Mouse (Mus musculus) layer of hippocampus, adult 9-11 months (tissue): ENCODE results near the gene Msi1.
"Not testable (repeated sequence)": the region's sequence is repeated elsewhere in the genome, so short reads cannot be mapped to it uniquely, and the experiment has no call there.

Experiments
- DNase-seq: peaks from one replicate; pipeline ENCODE4 v3.0.0; 2022

The Msi1 gene

DNA sequence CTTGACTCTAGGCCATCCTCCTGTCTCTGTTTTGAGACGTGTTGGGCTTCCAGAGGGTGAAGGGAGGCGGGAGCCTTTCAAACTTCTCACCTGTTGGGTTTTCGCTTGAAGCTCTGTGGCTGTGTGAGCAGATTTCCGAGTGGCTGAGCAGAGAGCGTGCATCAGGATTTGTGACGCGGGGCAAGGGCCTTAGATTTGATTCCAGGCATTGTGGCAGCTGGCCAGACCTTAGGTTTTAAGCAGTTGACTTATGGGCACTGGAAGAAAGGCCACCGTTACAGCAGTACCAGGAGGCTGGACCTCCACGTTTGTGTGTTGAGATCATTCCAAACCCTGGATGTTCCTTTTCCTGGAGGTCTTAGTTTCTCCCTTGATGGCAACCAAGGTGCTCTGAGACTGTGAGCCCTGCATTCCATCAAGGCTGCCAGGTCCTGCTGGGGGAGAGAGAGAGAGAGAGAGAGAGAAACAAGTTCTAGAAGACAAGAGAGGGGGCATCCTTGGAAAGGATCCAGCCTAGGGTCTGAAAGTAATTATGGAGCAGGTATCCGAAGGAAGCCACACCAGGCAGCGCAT lies 5.0 kb downstream of the Msi1 start:
- no peak for DNase-seq

DNA sequence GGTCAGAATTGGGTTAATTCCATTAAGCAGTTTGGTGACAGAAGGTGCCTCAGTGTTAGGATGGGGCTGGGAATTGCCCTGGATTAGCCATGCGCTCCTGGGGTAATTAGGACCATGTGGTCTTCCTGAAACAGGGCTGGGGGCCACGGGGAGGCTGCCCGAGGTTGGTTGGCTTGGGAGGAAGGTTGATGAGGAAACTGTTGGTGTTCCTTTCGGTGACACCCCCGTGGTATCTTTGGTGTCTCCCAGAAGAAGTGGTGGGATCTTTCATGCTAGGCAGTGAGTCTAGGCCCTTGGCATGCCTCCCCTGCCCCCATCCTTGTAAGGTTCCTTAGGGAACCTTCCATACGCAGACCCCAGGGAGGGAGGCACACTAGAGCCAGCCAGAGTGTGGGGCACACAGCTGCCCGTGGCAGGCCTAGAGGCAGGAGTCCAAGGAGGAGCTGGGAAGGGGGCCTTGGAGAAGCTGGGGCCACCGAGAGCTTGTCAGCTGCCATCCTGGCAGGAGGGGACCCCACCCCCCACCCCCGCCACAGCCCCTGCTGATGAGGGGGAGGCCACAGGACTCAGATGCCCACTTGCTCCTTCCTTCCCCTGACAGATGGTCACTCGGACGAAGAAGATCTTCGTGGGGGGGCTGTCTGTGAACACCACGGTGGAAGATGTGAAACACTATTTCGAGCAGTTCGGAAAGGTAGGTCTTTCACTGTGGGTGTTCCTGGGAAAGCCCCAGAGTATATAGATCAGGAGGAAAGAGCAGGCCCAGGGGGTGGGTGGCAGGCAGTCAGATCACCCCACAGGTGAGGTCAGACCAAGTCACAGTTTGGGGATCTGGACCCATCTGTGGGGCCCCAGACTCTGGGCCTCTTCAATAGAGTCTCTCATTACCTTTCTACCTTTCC lies 5.7 kb downstream of the Msi1 start:
- no peak for DNase-seq

DNA sequence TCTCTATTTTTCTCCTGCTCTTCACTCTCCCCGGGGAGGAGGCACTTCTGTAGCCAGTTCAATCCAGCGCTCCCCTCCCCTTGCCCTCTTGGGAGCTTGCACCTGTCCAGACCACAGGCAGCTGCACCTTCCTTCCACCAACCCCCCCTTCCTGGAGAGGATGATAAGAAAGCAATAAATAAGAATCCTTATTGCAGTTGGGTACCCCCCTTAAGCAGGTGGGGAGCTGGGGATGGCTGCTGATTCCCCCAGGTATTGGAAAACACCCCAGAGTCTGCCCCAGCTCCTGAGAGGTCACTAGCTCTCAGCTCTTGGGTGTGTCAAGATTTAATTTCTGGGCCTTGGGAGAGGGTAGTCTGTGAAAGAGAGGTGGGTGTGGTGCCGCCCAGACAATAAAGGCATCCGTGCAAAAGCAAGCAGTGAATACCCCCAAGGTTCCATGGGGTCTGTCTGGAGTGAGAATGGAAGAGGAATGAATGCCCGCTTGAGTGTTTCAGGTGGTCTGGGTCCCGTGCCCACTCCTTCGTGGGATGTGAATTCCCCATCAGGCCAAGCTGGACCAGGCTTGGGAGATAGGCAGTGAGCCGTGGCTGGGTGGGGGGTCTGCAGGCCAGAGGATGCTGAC lies 6.5 kb downstream of the Msi1 start:
- DNase-seq = no peak

DNA sequence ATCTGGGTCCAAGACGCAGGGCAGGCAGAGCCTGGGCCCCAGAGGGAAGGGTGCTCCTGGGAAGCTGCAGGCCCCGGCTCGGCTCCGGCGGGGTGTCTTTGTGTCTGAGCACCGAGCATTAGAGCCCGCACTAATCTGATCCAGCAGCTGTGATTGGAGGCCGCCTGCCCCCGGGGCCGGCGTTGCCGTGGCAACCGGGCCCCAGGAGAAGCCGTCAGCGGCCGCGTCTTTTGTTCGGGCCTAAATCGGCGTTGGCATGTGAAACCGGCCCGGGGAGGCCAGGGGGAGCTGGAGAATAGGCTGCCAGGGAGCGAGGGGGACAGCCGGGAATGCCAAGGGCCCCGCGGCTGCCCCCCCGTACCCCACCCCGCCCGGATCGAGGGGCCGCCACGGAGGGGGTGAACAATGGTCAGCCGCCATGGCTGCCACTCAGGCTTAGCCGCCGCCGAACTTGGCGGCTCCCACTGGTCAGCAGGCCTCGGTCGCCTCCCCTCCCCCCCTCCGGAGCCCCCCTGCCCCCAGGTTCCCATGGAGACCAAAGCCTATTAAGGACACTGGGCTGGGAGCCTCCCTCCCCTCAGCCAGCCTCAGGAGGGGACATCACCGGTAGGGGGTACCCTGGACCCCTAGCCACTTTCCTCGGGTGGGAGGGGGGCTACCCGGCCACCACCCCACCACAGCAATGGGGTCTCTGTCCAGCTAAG lies 7.2 kb downstream of the Msi1 start:
- DNase-seq = peak; percentile 94

DNA sequence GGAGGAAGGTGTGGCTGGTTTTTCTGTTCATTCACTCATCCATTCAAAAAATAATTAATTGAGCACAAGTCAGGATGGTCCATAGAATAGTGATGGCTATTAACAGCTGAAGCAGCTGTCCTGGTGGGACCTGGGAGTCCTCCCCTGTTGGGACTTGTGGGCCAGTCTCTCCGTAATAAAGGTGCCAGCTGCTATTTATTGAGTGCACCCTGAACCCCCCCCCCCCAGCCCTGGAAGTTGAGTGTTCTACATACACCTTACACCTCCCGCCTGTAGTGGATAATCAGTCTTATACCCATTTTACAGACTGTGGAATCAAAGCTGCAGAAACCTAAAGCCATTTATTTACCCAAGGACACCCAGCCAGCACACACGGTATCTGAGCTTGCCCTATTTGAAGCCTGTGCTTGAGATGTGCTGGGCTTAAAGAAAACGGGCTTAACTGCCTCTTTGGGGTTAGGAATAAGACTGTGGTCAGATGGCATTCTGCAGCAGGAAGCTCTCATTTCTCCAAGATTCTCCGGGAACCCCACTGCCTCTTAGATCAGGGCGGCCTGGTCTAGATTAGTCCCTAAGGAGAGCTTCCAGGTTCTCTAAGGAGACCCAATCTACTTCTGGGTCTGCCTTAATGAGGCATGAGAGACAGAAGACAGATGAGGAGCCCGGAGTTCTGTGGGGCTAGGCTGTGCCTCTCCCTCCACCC lies 8.0 kb downstream of the Msi1 start:
- no peak for DNase-seq

DNA sequence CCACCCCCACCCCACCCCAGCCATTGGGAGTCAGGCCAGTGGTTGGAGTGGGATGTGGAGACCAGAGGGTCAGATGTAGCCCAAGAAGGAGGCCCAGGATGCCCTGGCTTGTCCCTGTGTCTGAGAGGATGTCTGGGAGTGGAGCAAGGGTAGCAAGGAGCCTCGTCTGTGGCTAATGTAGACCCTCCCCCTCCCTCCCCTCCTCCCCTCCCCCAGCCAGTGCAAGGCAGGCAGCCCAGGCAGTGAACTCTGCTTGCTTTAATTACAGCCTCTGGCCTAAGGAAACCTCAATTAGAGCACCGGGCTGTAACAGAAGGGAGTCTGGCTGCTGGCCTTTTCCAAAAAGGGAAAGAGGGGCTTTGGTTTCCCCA lies 8.5 kb downstream of the Msi1 start:
- no peak for DNase-seq

DNA sequence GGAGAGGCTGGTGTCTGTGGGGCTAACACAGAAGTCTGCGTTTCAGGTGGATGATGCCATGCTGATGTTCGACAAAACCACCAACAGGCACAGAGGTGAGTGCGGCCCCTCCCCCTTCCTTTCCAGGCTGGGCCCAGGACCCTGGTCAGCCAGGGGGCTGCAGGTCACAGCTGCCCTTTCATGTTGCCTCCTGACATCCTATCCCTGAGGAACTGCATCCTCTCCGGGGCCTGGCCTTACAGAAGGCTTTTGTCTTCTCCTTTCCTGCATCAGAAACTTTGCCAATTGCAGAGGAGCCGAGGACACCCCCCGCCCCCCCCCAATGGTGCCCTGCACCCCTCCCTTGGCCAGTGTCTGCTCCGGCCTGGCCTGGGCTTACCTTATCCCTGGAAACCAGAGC lies 9.3 kb downstream of the Msi1 start:
- no peak for DNase-seq

DNA sequence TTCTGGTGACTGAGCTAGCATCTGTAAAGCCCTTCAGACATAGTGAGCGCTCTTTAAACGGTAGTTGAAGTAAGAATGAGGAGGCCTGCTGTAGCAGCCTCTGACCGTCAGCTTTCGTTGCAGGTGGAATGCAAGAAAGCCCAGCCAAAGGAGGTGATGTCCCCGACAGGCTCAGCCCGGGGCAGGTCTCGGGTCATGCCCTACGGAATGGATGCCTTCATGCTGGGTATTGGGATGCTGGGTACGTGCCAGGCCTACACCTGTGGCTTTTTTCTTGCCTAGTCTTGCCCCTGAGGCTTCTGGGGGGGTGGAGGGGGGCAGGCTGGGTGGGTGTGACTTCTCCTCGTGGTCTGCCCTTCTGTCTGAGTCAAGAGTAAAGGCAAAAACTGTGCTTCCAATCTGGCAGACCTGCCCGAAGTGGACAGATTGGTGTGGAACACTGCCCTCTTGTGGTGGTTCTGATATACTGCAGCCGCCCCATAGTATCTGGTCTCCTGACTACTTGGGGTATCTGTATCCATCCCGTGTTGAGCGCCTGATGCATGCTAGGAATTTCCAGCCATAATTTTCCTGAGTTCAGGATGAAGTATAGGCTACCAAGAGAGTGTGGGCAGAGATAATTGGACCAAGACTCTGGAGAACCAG lies 11.9 kb downstream of the Msi1 start:
- peak; percentile 74 for DNase-seq

DNA sequence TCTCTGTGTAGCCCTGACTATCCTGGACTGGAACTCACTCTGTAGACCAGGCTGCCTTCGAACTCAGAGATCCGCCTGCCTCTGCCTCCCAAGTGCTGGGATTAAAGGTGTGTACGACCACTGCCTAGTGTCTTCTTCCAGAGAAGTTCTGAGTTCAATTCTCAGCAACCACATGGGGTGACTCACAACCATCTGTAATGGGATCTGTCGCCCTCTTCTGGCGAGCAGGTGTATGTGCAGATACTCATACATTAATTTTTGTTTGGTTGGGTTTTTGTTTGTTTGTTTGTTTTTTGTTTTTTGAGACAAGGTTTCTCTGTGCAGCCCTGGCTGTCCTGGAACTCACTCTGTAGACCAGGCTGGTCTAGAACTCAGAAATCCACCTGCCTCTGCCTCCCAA lies 13.3 kb downstream of the Msi1 start:
- not testable (repeated sequence) for DNase-seq

DNA sequence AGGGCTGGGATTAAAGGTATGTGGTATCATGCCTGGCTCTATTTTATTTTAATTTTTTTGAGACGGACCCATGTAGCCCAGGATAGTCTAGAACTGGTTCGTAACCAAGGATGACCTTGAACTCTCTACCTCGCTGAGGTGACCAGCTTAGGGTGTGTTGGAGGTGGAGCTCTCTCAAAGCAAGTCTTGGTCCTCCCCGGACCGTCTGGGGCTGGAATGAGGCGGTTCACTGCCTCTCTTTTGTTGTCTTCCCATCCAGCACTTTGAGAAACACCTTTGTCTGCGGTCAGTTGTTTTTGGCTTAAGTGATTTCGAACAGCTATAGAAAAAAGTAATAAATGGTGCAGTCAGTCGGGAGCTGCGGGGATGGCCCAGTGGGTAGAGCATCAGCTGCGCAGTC lies 14.7 kb downstream of the Msi1 start:
- no peak for DNase-seq

DNA sequence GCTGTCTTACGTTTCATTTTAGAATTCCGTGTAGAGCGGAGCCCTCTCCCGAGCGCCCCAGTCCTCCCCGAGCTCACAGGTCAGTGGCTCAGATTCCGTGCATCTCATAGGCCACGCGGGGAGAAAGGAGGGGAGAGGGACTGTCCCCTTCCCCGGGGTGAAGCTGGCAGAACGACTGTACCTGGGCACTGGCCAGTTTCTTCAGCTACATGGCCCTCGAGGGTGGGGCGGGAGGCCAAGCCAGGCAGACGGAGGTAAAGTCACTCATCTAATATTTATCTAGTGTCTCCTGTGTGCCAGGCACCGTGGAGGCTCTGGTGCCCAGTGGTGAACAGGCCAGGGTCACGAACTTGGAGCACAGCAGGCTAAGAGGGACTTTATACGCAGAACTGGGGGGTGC lies 17.7 kb downstream of the Msi1 start:
- no peak for DNase-seq

DNA sequence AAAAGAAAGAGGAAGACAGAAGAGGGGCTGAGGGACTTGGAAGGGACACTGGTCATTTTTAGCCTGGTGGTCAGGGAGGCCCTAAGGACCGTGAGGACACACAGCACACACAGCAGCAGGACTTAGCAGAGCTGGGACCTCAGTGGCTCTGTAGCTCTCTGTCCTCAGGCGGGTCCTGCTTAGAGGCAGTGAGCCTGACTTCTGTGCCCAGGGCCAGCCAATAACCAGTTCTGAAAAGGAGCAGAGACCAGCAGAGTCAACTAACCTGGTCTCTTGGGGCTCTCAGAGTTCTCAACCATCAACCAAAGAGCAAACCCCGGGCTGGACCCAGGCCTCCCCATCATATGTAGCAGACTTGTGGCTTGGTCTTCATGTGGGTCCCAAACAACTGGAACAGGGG lies 19.8 kb downstream of the Msi1 start:
- DNase-seq = no peak

DNA sequence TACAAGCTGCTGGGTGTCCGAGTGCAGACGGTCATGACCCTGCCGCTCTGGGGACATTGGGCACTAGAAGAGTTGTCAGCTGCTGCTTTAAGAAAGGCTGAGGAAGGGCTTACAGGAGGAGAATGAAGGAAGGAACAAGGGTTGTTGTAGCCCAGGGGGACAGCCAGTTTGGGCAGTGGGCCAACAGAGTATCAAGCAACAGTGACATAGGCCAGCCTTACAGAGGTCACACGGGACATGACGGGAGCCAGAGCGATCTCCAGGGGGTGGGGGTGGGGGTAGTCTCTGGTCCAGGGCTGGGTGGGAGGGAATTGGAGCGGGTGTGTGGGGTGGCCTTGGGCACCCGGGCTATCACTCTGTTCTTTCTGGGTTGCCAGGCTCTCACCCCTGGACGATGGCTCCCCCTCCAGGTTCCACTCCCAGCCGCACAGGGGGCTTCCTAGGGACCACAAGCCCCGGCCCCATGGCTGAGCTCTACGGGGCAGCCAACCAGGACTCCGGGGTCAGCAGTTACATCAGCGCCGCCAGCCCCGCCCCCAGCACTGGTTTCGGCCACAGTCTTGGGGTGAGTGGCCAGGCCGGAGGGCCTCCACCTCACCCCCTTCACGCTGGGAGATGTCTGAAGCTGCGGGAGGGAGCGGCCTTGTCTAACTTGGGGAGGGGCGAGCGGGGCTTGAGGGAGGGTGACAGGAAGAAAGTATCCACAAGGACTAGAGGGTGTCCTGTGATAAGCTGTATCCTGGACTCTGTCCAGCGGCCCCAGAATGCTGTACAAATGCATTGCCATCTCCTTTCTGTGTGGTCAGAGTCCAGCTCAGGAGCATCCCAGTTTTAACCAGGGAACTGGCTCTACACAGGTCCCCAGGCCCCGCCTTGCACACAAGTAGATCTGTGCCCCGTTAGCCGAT lies 21.3 kb downstream of the Msi1 start:
- DNase-seq = no peak

DNA sequence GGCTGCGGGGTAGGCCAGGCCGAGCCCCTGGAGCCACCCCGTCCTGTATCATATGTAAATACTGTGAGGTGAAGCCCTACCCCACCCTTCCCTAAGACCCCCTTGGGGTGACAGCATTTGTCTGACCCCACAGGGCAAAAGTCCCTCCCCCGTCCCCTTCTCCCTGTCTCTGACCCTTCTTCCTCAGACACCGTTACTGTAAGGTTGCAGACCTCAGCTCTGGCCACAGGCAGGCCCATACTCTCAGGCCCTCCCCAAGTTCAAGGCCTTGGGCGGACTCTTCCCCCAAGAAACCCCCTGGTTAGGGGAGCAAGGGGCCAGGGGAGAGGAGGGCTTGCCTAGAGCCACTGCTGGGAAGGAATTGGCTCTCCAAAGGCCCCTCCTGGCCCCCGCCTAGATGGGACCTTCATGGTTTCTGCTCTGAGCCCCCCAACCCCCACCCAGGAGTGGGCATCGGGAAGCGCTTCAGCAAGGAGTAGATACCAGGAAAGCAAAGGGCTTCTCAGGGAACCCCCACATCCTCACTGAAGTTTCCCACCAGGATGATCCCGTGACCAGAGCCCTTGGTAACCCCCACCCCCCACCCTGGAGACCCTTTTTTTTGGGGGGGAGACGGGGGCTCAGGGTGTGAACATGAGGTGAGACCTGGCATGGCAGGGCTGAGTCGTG lies 25.2 kb downstream of the Msi1 start:
- DNase-seq = no peak

DNA sequence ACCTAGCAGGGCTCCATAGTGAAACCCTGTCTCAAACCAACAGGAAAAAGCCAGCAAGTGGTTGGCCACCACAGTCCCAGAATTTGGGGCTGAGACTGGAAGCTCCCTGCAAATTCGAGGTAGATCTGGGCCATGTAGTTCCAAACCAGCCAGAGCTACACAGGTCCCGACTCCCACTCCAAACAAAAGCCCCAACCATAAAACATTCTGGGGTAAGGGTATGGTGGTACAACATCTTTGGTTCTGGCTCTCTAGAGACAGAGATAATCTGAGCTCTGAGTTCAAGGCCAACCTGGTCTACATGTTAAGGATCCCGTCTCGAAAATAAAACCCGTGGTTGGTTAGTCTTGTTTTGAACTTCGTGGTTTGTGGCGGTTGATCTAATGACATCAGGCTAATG lies 26.4 kb downstream of the Msi1 start:
- no peak for DNase-seq

DNA sequence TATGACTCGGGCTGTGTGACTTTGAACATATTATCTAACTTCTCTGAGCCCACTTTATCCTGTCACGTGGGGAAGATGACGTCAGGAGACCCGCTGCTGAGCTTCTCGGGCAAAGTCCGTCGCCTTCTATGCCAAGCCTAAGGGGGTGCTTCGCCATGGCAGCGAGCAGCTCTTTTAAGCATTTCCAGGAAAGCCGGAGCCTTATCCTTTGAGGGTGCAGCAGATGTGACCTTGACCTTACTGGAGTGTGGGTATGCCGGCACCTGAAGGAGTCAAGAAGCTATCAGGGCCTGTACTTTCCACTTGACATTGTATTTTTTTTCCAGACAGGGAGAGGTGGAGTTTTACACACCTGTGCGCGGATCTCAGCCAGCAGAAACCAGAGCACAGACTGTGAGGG lies 29.5 kb downstream of the Msi1 start:
- no peak for DNase-seq

DNA sequence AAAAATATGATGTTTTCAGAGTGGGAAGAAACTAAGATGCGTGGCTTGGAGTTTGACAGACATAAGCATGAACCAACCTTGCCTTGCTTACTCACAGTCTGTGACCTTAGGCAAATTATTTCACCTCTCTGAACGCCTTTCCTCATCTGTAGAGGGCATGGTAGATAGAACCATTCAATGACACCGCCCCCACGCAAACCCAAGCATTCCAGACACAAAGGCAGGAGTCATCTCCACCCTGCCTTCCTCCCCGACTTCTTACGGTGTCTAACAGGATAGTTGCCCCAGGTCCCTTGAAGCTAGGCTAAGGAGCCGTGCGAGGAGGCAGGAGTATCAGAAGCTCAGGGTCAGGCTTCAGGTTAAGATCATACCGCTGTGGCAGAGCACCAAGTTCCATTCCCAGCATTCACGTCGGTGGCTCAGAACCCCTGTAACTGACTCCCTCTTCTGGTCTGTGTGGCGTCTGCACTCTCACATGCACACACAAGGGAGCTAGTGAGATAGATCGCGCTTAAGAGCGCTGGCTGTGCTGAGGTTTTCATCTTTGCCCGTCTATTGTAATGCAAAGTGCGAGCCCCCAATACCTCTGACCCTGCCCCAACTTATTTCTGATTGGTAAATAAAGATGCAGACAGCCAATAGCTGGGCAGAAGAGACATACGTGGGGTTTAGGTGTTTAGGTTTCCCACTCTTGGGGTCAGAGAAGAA lies 35.2 kb downstream of the Msi1 start:
- no peak for DNase-seq

DNA sequence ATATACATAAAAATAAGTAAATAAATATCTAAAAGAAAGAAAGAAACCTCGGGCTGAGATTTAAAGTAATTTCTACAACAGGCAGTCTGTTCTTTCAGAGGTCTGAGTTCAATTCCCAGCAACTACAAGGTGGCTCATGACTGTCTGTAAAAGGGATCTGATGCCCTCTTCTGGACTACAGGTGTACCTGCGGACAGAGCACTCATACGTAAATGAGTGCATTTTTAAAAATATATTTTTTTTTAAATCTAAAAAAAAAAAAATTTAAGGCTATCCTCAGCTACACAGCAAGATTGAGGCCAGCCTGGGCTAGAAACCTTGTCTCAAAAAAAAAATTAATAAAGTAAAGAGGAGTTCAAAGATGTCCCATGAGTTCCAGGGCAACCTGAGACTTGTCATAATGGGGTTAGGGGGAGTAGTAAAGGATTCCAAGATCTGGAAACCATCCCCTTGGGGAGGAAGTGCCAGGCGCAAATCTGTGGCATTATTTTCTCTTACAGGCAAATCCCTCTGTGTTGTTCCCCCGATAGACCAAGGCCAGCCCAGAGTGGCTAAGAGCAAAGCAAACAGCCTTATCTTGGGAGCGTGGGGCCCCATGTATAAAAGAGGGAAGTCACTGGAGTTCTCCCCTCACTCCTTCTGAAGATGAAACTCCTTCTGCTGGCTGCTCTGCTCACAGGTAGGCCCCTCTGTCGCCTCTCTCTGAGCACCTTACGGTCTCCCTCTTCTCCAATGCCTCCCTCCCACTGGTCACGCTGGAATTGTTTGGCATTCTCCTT lies 36.4 kb downstream of the Msi1 start, which contains the start of gene Pla2g1b:
TSS of gene Pla2g1b (plus strand) at position 621 of the 779 bp plus-strand sequence.
- DNase-seq = no peak

DNA sequence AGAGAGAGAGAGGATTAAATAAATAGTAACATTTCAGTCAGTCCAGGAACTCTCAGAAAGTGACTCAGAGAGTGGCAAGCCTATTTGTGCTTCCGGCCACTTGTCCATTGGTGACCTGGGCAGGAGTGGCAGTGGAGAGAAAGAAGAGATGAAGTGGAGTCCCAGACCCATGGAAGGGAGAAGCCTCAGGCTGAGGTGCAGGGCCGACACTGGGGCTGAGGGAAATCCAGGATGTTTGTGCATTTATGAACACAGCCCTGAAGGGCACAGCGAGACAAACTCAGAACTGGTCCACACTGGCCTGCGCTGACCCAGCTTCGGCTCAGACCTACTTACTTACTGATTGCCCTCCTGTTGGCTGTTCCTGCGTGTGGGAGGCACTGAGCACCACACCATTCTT lies 40.4 kb downstream of the Msi1 start:
- DNase-seq = no peak
